Mouse (Mus musculus): Measurements from ENCODE around the gene Dynlrb1.

GRCm38 (mm10) chr2:155242296-155242855, 6.0 kb downstream of the Dynlrb1 start:
- TF ChIP-seq CTCF (IDR thresholded peaks at IDR 0.05; ENCODE audit: extremely low read depth, insufficient read depth, low read length) = no peak
- TF ChIP-seq POLR2A (IDR thresholded peaks at IDR 0.05; ENCODE audit: extremely low read depth, insufficient read depth, low read length) = no peak

Measured in cortical plate, adult 2 months (tissue).